Mouse (Mus musculus) B cell, adult 62 days (primary cell): Measurements from ENCODE around the gene Pmch. TPM values are rescaled to one million over a fixed set of nuclear protein-coding genes. Genes with fewer than 3 reads are reported as not detected.

Source experiments
- total RNA-seq: library from RNA; stranded (reverse); gene quantifications from 4 replicates; pipeline ENCODE4 v1.2.4, GENCODE M21; 2023

Pmch gene
- not detected in 4 replicates for total RNA-seq

GRCm38 (mm10) chr10:88090772-88091171, at the start of gene Pmch:
Gene Pmch, plus strand, starts transcription at chr10:88091072.

Other genes starting within 250 kb of the Pmch start
- gene Igf1, start 232.8 kb upstream of the Pmch start, total RNA-seq = 0.94 to 1.5 TPM (median 0.98 TPM) in 4 replicates
- 0.36 to 2.3 TPM (median 0.80 TPM) in 4 replicates for gene Parpbp, start 55.9 kb downstream of the Pmch start, total RNA-seq
- 6.5 to 10.6 TPM (median 8.1 TPM) in 4 replicates for gene Nup37, start 55.9 kb downstream of the Pmch start, total RNA-seq
- gene Washc3, start 110.0 kb downstream of the Pmch start, total RNA-seq = 23.8 to 32.5 TPM (median 27.1 TPM) in 4 replicates